Mouse (Mus musculus) olfactory bulb, adult 2 months (tissue): ENCODE data around the gene Npr3.
"Not testable (repeated sequence)": the region's sequence is repeated elsewhere in the genome, so short reads cannot be mapped to it uniquely, and the experiment has no call there.

Experiments used
- CTCF ChIP-seq: fragments of 200-500 bp; IDR thresholded peaks from 2 replicates; pipeline ENCODE4 v1.5.1; 2012; ENCODE audit warnings: low read depth, mild to moderate bottlenecking, low read length, moderate library complexity; ENCODE audit not compliant: insufficient read depth
- POLR2A ChIP-seq: fragments of 200-500 bp; IDR thresholded peaks from 2 replicates; pipeline ENCODE4 v1.6.1; 2012; ENCODE audit warnings: mild to moderate bottlenecking, low read depth, low read length, moderate library complexity; ENCODE audit not compliant: insufficient read depth

DNA sequence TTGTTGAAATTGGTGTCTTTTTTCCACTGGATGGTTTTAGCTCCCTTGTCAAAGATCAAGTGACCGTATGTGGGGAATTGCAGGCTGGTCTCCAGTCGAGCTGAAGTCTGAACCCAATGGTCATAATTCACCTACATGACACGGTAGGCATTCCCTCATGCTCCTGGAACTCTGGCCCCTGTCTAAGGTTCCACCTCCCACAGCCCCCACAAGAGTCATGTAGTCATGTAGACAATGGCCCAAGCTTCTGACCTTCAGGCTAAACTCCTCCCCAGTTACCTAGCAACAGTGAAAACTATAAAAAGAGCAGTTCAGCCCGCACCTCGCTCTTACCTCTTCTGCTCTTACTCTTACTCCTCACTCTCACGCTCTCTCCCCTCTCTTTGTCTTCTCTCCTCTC, 84.7 kb downstream of the Npr3 start:
- TF ChIP-seq CTCF, POLR2A: not testable (repeated sequence)
